Mouse (Mus musculus) activated CD4-positive, CD25-positive, alpha-beta regulatory T cell (primary cell): ENCODE measurements around the gene Ccl22. TPM values are rescaled to one million over a fixed set of nuclear protein-coding genes. Genes with fewer than 3 reads are reported as not detected.

ENCODE experiments used
- polyA plus RNA-seq, 2 experiments: library from polyadenylated mRNA; unstranded; fragments of 100-300 nt; shearing (Covaris generic); gene quantifications; one replicate each; pipeline ENCODE4 v1.2.1; 2017

Gene Ccl22
- 10 to 100 TPM in 1 of 2 experiments, under 1 TPM in 1; 0.50 to 10.0 TPM for polyA plus RNA-seq

GRCm38 (mm10) chr8:94745476-94746184 is at the start of gene Ccl22:
Ccl22 (plus strand) TSS chr8:94745590.

GRCm38 (mm10) chr8:94695994-94696384 is 49.4 kb upstream of the Ccl22 start, which contains the start of gene Pllp:
Pllp (minus strand) TSS chr8:94696278.

GRCm38 (mm10) chr8:94771941-94772670 is 26.7 kb downstream of the Ccl22 start, which contains the start of gene Cx3cl1:
Cx3cl1 (plus strand) TSS chr8:94772009.

Other genes with a start within 250 kb of the Ccl22 start
- gene Cpne2, start 212.6 kb upstream of the Ccl22 start, polyA plus RNA-seq: 1 to 10 TPM; 1.6 to 2.9 TPM
- gene Rspry1, start 143.7 kb upstream of the Ccl22 start, polyA plus RNA-seq: 10 to 100 TPM; 50.4 to 53.6 TPM
- 10 to 100 TPM; 80.2 to 86.0 TPM for gene Fam192a, start 143.6 kb upstream of the Ccl22 start, polyA plus RNA-seq
- 100 to 1,000 TPM; 183 to 201 TPM for gene Arl2bp, start 79.0 kb upstream of the Ccl22 start, polyA plus RNA-seq
- under 1 TPM; 0.21 to 0.25 TPM for gene Pllp, start 49.3 kb upstream of the Ccl22 start, polyA plus RNA-seq
- 1 to 10 TPM in 1 of 2 experiments, not detected in 1; 1.0 TPM for gene Cx3cl1, start 26.4 kb downstream of the Ccl22 start, polyA plus RNA-seq
- 1 to 10 TPM in 1 of 2 experiments, not detected in 1; 5.2 TPM for gene Ccl17, start 64.9 kb downstream of the Ccl22 start, polyA plus RNA-seq
- 10 to 100 TPM; 53.5 to 59.9 TPM for gene Coq9, start 92.7 kb downstream of the Ccl22 start, polyA plus RNA-seq
- gene Ciapin1, start 92.8 kb downstream of the Ccl22 start, polyA plus RNA-seq: 10 to 100 TPM; 88.9 to 98.2 TPM
- gene Polr2c, start 111.9 kb downstream of the Ccl22 start, polyA plus RNA-seq: 100 to 1,000 TPM; 106 to 118 TPM
- gene Dok4, start 130.7 kb downstream of the Ccl22 start, polyA plus RNA-seq: 1 to 10 TPM; 1.8 to 3.3 TPM
- gene Ccdc102a, start 172.5 kb downstream of the Ccl22 start, polyA plus RNA-seq: 1 to 10 TPM; 1.7 to 3.9 TPM
- gene Adgrg5, start 178.1 kb downstream of the Ccl22 start, polyA plus RNA-seq: under 1 TPM in 1 of 2 experiments, not detected in 1; 0.96 TPM
- gene Adgrg1, start 229.2 kb downstream of the Ccl22 start, polyA plus RNA-seq: 1 to 10 TPM; 2.2 to 3.3 TPM